Mouse (Mus musculus): Measurements from ENCODE around the gene Prr5.

Gene Prr5

DNA sequence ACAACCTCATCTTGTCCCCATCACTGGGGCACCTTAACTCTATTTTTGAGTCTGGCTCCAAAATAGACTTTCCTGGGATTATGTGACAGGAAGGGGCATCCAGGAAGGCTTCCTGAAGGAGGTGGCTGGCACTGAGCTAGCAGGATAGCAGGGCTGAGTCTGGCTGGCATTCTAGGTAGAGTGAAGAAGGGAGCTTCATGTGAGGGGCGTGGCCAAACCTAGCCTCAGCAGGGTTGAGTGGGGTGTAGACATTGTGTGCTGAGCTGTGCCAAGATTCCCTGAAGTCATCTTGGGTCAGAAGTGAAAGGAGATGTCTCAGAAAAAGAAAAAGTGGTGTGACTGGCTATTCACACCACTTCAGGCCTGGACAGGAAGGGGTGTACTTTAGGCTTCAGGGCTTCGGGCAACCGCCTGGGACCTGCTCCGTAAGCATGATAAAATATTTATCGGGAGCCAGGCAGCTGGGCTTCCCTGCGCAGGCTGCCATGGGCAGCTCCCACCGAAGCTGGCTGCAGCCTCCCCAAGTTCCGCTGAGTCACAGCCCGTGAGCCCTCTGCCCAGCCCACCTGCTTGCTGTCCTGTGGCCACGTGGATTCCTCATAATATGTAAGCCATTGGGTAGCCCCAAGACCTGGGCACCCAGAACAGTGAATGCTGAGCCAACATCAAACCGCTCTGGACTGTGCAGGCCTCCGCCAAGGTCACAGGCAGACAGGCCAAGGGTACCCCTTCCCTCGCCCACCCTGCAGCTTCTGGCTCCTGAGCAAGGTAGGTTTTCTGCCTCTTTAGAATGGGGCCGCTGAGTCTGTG, at the start of gene Prr5:
Prr5 (plus strand) TSS at position 683 of the 810 bp plus-strand sequence.
- no peak for DNase-seq (ENCODE audit: low read depth, low spot score)

DNA sequence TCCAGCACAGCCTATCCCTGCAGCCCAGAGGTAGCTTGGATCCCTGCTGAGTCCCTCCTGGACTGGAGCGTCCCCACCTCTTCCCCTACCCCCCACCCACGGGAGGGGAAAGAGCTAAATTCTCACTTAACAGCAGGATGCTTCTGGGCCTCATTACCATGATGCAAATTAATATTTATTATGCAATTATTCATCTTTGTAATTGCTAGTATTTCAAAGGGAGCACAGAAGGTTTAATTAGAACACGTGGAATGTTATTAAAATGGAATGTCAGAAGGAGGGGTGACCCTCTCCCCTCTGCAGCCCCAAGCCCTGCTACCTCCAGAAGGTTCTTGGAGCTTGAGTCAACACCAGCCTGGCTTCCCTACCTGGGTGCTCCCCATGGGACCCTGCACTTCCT, 49.4 kb upstream of the Prr5 start:
- no peak for DNase-seq (ENCODE audit: low read depth, low spot score)

DNA sequence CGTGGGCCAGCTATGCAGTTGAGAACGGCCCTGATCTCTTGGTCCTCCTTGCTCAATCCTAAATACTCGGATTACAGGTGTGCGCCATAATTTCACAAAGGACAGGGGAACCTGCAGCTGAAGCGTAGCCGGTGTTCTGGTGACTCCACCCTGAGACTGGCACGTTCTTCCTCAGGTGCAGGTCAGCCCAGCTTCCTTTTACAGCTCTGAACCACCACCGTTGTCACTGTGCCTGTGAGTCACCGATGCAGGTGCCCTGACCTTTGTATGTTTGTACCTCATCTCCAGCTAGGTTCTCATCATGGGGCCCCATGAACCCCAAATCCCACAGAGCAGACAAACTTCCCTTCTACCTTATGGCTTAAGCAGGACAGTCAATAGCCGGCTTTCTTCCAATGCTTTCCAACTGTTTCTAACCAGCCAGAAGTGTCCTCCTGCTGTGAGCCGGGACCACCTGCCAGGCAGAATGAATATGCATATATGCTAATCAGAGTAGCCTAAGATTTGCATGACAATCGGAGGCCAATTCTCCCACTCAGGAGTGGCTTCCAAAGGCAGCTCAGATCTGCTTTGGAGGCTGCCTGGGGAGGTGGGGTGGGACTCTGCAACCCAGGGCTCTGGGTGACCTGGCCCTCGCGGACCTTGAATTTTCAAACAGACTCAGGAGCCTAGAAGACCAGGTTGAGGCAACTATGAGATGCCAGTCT, 47.5 kb upstream of the Prr5 start:
- DNase-seq (ENCODE audit: low read depth, low spot score): peak; percentile 70

DNA sequence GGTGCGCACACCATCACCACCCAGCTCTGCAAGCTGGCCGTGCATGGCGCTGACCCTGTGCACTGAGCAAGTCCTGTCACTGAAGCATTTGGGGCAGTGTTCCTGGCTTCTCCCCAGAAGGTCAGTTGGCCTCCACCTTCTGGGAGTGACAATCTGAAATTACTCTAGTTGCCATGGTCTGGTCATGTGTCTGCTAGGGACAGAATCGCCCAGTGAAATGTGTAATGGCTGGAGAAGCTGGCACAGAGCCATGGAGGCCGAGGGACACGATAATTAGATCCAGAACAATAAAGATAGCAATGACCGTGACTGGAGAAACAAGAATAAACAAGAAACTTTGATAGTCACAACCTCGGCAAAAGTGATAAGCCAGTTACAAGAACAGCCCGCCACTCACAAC, 44.5 kb upstream of the Prr5 start:
- no peak for DNase-seq (ENCODE audit: low read depth, low spot score)

DNA sequence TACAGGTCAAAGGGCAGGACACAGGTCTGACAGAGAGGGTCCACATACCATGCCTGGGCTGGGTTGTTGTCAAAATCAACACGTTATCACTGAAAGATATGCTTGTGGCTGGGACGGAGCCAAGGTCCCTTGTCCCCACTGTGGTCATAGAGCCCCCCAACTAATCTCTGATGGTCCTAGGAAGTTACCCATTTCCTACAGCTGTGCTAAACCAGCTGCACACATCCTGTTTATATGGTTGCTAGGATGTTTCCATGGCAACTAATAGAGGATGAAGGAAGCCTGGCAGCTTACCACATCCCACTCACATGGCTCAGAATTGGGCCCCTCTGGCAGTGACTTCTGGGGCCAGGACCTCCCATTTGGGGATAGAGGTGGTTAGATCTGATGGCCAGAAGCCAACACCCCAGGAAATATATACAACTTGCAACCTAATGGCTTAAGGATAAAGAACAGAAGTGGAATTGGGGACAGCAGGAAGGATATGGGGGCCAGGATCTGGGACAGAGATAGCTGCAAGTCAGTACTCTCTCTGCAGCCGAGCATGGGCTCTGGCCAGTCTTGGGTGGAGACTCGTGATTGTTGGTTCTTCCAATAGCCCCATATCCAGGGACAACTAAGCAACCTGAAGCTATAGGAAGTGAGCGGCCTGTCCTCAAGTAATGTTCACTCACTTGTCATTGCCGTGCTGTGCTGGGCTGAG, 43.6 kb upstream of the Prr5 start:
- no peak for DNase-seq (ENCODE audit: low read depth, low spot score)

DNA sequence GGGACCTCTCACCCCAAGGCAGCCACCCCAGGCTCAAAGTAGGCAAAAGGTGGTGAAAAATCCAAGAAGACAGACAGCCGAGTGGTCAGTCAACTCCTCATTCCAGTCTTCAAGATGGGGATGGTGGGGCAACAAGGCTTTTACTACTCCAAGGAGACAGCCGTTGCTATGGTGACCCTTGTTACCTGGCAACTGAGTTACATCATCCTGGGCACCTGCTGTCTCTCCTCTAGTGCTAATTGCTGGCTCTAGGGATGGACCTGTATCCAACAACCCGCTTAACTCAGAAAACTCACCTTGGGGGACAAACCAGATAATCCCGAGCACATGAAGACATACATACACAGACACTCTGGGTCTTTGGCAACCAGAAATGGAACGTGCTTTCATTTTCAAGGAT, 42.1 kb upstream of the Prr5 start:
- no peak for DNase-seq (ENCODE audit: low read depth, low spot score)

DNA sequence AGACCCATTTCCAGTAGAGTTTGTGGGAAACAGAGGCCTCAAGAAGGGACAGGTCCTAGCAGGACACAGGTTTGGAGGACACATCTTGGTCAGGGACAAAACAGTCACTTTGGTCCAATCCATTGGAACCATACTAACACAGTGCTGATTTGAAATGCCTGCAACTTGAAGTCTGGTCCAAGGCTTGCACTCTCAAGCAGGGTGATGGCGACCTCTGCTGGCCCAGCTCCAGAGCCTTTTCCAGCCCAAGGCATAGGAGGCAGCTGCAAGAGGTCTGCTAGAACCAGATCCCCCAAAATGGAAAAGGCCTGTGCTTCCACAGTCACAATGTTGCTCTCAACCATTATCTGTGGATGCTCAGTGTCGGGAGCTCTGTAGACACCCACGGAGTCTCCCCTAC, 39.7 kb upstream of the Prr5 start:
- DNase-seq (ENCODE audit: low read depth, low spot score): peak; percentile 38

DNA sequence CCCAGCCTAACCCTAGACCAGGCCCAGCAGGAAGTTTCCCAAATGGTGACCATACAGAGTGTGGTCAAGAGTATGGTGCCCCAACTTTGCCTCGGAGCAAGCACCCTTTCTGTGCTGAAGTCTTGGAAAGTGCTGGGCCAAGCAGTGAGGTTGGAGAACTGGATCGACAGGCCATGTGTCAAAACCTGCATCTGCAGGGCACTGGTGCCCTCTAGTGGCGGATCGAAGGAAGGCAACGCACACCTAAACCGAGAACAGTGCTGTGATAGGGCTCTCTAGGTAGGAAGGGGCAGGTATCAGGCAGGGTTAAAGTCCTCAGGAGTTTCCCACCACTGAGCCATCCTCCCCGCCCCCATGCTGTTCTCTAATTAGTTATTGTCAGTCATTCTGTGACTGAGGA, 37.9 kb upstream of the Prr5 start:
- peak; percentile 53 for DNase-seq (ENCODE audit: low read depth, low spot score)

DNA sequence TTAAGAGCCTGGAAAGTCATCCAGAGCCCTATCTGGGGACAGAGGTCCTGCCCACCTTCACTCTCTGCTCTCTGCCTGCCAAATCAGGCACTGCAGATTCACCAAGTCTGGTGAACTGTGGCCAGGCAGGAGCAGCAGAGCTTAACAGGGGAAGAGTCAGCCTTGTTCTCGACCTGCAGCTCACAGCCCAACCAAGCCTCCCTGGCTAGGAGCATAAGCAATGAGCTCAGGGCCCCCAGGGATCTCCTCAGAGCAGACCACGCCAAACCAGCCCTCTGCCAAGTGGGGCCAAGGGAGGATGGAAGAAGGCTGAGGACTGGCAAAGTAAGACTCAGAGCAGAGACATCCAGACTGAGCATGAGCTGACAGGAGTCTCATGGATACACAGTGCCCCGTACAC, 35.1 kb upstream of the Prr5 start:
- no peak for DNase-seq (ENCODE audit: low read depth, low spot score)

DNA sequence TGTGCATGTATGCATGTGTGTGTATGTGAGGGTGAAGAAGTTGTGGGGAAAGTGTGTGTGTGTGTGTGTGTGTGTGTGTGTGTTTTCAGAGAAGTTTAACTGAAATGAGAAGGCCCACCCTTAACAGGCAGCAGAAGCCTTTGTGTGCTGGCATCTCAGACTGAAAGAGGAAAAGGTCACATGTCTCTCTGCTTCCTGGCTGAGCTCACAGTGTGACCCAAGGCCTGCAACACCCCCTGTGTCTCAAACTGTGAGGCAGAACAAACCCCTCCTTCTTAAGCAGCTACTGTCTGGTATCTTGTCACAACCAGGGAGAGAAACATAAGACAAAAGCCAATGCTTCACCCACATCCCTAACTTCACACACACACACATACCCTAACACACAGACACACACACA, 31.0 kb upstream of the Prr5 start:
- DNase-seq (ENCODE audit: low read depth, low spot score): no peak

DNA sequence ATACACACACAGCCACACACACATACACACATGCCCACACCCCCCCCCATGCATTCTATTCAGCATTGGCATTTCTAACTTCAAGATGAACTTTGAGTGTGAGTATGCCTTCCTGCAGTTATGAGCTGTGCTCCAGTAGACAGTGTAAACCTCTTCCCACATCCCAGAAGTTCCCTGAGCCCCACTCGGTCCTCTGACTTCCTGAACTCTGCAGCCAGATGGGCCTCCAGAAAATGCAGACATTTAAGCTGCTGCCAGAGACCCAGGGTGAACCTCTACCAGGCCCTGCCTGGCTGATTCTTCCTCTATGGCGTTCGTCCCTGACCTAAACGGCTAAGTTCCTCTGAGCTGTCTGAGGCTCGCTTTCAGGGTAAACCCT, 30.4 kb upstream of the Prr5 start:
- no peak for DNase-seq (ENCODE audit: low read depth, low spot score)

DNA sequence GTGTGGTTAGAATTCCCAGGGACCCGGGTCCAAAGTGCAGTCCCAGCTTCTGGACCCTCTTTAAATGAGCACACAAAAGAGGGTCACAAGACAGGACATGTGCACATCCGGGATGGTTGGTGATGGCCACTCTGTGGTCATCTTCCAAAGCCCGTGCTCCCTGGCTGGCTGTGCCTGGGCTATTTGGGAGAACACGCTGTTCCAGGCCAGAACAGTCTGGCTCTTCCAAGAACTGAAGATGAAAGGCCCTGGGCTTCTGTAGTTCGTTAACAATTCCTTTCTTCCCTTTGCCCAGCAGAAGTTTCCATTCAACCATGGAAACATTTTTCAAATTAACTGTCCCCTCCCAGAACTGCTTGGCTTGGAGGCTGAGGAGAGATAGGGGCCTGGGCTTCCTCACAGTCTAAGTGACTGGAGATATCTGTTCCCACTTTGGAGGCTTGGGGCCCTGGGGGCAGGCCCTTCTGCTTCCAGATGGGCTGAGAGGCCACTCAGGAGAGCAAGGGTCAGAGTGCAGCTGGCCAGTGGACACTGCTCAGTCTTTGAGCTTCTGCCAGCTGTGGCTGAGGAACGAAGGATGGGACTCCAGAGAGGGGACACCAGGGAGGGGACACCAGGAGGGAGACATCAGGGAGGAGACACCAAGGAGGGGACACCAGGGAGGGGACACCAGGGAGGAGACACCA, 29.8 kb upstream of the Prr5 start:
- DNase-seq (ENCODE audit: low read depth, low spot score): no peak

DNA sequence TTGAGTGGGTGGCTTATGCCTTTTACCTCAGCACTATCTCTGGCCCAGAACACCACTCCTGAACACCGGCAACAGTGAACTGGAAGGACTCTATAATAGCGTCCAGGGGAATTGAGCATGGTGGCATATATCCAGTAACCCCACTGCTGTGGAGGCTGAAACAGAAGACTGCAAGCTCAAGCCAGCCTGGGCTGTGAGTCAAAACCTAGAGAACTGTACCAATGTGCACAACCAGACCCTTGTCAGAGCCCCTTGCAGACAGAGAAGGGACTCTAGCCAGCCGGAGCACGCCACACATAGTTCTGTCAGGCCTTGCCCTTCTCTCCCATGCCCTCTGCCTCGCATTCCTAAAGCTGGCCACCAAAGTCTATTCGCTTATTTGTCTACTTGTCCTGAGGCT, 28.7 kb upstream of the Prr5 start:
- no peak for DNase-seq (ENCODE audit: low read depth, low spot score)

DNA sequence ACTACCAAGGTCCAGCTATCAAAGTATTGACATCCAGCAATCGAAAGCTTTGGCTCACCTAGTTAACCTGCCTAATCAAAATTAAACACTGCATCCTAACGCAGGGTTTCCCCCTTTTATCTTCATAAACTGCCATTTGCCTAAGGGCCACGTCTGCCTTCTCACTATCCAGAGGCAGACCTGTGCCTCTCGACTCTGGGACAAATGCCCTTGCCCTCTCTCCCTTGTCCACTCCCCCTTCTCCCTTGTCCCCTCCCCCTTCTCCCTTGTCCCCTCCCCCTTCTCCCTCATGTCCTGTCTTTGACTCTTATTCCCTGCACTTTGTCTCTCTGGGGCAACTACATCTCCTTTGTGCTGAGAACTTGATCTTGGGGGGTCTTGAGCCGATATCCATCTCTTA, 28.3 kb upstream of the Prr5 start:
- DNase-seq (ENCODE audit: low read depth, low spot score): no peak

DNA sequence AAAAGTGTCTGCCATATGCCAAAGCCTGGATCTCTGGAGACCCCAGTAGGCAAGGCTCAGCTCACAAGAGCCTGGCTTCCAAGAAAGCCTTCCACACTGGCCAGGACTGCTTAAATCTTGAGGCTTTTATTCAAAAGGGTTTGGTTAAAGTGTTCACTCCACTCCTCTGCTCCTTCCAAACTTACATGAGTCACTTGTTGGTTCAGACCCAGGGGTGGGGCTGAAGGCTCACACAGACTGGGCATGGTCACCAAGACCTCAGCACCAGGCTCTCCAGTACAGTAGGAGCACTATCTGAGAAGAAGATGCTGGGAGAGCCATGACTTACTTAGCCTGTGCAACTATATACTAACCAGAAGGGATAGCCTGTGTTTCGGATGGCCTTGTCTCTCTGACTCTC, 27.5 kb upstream of the Prr5 start:
- DNase-seq (ENCODE audit: low read depth, low spot score): no peak

DNA sequence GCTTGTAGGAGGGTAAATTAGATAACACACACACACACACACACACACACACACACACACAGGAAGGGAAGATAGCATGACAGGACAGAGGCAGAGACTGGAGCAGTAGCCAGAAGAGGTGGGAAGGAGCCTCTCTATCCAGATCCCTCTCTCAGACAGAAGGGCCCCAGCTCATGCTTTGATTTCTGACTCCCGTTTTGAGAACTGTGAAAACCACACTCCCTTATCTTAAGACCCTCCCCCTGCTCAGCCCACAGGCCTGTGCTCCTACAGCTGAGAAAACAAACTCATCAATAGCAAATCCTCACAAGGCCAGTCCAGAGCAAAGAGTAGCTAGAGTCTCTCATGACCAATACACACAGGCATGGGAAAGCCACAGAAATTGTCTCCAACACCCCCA, 26.2 kb upstream of the Prr5 start:
- DNase-seq (ENCODE audit: low read depth, low spot score): no peak

DNA sequence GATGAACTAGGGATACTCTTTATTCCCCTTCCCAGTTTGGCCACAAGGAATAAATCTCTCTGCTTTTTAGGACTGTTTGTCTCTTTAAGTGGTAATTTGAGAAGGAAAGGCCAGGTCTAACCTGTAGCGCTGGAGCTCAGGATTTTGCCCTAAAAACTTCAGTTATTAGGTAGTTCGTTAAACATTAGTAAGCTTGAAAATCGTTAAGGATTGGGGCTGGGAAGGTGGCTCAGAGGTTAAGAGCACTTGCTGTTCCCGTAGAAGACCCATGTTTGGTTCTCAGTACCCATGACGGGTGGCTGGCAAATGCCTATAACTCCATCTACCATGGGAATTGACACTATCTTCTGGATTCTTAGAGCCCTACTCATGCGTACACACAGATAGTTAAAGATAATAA, 17.9 kb upstream of the Prr5 start:
- no peak for DNase-seq (ENCODE audit: low read depth, low spot score)

DNA sequence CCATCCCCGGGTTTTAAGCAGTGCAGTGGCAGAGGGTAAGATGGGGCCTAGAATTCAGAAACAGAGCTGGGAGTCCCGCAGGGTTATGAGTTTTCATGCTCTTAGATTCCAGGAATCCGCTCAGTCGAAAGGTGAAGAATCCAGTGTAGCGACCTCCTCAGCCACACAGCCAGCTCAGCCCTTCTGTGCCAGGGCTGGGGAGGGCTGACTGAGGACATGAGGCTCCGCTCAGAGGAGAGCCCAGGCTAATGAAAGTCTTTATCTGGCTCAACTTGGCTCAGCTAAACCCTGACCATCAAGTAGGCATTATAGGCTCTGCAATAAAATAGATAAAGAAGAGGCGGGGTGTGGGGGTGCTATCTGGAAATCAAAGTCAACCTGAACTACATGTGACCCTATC, 16.3 kb upstream of the Prr5 start:
- DNase-seq (ENCODE audit: low read depth, low spot score): no peak

DNA sequence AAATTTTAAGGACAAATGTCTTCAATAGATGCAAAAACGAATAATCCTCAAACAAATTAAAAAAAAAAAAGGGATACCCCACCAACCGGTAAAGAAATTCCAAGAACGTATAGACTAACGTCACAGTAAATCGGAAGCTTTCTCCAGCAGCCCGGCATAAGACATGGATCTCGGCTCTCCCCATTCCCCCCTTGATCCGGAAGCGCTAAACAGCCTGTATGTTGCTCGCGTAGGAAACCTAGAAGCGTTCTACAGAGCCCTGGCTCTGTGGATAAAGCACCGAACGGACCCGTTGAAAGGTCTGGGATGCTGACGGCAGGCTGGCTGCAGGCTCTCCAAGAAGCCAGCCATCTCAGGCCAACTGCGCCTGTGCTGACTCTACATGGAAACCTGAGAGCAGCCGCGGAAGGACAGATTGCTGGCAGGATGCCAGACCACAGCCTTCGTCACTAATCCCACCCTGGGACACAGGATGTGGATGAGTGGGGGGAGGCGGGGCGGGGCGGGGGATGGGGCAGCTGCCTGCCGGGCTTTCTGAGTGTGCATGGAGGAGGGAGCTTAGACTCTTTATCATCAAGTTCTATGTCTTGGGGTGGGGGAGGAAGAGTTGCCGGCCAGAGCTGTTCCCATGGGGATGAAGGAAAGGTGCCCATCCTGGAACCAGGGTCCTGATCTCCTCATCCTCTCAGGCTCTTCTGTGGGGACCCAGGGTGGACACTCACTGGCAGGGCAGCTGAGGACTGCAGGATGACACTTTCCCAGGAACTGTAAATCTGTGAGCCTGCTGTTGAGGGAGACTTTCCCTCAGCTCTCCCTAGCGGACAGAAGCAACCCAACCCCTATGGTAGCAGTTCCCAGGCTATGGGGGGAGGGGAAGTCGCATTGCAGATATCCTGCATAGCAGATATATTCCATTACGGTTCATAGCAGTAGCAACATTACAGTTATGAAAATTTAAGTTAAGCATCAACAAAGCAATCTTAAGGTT, 15.1 kb upstream of the Prr5 start:
- DNase-seq (ENCODE audit: low read depth, low spot score): peak; percentile 59

DNA sequence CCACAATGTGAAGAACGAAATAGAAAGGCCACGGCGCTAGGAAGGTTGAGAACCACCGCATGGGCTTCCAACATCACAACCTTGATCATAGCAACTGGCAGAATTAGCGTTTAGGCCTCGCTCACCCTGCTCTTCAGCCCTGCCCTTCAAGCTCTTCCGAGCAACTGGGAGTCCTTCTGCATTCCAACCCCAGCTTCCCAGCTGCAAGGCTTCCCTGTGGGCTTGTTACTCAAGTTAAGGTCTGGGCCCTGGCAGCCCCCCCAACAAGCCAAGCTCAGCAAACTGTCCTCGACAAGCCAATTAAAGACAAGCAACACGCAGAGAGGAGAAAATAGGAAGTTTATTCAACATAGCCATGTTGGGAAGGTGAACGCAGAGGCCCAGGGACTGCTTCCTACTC, 14.4 kb upstream of the Prr5 start:
- no peak for DNase-seq (ENCODE audit: low read depth, low spot score)

DNA sequence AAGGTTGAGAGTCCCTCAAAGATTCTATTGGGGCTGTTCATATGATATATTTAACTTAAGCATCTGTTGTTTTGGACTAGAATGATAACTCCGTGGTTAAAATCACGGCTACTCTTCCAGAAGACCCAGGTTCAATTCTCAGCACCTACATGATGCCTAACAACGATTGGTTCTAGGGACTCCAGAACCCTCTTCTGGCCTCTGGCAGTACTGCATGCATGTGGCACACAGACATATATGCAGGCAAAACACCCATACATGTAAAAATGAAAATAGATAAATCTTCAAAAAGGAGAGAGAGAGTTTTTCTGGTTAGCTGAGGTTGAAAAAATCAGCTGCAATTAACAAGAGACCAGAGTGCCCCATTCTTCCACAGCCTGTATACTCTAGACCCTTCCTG, 12.7 kb upstream of the Prr5 start:
- no peak for DNase-seq (ENCODE audit: low read depth, low spot score)
